Mouse (Mus musculus): ENCODE data around the gene Ugt1a6b. TPM values are rescaled to one million over a fixed set of nuclear protein-coding genes. Genes with fewer than 3 reads are reported as not detected.
A peak's percentile ranks its signal among the peaks of the same experiment; 100 is the strongest.

Ugt1a6b gene
- polyA plus RNA-seq, 1 experiment from 2014 or later, result 4.2 TPM

- H3K9me3 ChIP-seq (replicated peaks; ENCODE audit: control insufficient read depth, low read length), result peaks cover 83% of the 10 kb centered on the region
- 0 out of 2 replicates have a peak, but pooled peaks have one; percentile 5 for ATAC-seq (ENCODE audit: insufficient read depth, low FRiP score)
- no peaks in the 10 kb centered on the region for H3K36me3 ChIP-seq (ENCODE audit: control insufficient read depth, insufficient read depth, low read length)
- no peaks in the 10 kb centered on the region for H3K27me3 ChIP-seq (ENCODE audit: control insufficient read depth, insufficient read depth, low read length)
- H3K4me2 ChIP-seq (ENCODE audit: low read depth, low read length), result no peak overlapping the region
- H3K27ac ChIP-seq (ENCODE audit: low read length), result no peak overlapping the region
- no peaks in the 10 kb centered on the region for H3K4me1 ChIP-seq (ENCODE audit: control insufficient read depth, insufficient read depth, low read length)
- no peak overlapping the region for H3K9ac ChIP-seq (ENCODE audit: low read length)
- WGBS, result 61% methylated on average over 11 of the region's 11 CpGs
- no peak overlapping the region for H3K4me3 ChIP-seq (replicated peaks; ENCODE audit: low read length)
Measured at GRCm38 (mm10) chr1:88235046-88235893, 132.2 kb downstream of the Ugt1a6b start.

- no peaks in the 10 kb centered on the region for H3K27me3 ChIP-seq (ENCODE audit: control insufficient read depth, insufficient read depth, low read length)
- ATAC-seq (ENCODE audit: insufficient read depth, low FRiP score), result no peak
- H3K4me3 ChIP-seq (replicated peaks; ENCODE audit: low read length), result no peak overlapping the region
- H3K4me2 ChIP-seq (ENCODE audit: low read depth, low read length), result no peak overlapping the region
- H3K4me1 ChIP-seq (ENCODE audit: control insufficient read depth, insufficient read depth, low read length), result no peaks in the 10 kb centered on the region
- no peak overlapping the region for H3K27ac ChIP-seq (ENCODE audit: low read length)
- H3K36me3 ChIP-seq (ENCODE audit: control insufficient read depth, insufficient read depth, low read length), result no peaks in the 10 kb centered on the region
- H3K9me3 ChIP-seq (replicated peaks; ENCODE audit: control insufficient read depth, low read length), result peaks cover 85% of the 10 kb centered on the region
- no peak overlapping the region for H3K9ac ChIP-seq (ENCODE audit: low read length)
- WGBS, result 61% methylated on average over 4 of the region's 4 CpGs
Measured at GRCm38 (mm10) chr1:88235894-88236415, 132.9 kb downstream of the Ugt1a6b start.

GRCm38 (mm10) chr1:88237311-88237710, 134.3 kb downstream of the Ugt1a6b start:
- Histone ChIP-seq H3K4me3 (replicated peaks; ENCODE audit: low read length) (no peak overlapping the region), H3K36me3 (ENCODE audit: control insufficient read depth, insufficient read depth, low read length) (no peaks in the 10 kb centered on the region), H3K27ac (ENCODE audit: low read length) (no peak overlapping the region), H3K27me3 (ENCODE audit: control insufficient read depth, insufficient read depth, low read length) (no peaks in the 10 kb centered on the region), H3K4me2 (ENCODE audit: low read depth, low read length) (no peak overlapping the region), H3K9ac (ENCODE audit: low read length) (no peak overlapping the region), H3K4me1 (ENCODE audit: control insufficient read depth, insufficient read depth, low read length) (no peaks in the 10 kb centered on the region), H3K9me3 (replicated peaks; ENCODE audit: control insufficient read depth, low read length) (peaks cover 74% of the 10 kb centered on the region)
- ATAC-seq (ENCODE audit: insufficient read depth, low FRiP score), result no peak
- WGBS, result 72% methylated on average over 5 of the region's 5 CpGs

- peaks cover 66% of the 10 kb centered on the region for H3K9me3 ChIP-seq (replicated peaks; ENCODE audit: control insufficient read depth, low read length)
- H3K27me3 ChIP-seq (ENCODE audit: control insufficient read depth, insufficient read depth, low read length), result no peaks in the 10 kb centered on the region
- ATAC-seq (ENCODE audit: insufficient read depth, low FRiP score), result peak; percentile 7; the same call in 1 of the 2 replicates
- WGBS, result 74% methylated on average over 6 of the region's 6 CpGs
- H3K4me2 ChIP-seq (ENCODE audit: low read depth, low read length), result no peak overlapping the region
- H3K4me1 ChIP-seq (ENCODE audit: control insufficient read depth, insufficient read depth, low read length), result no peaks in the 10 kb centered on the region
- H3K4me3 ChIP-seq (replicated peaks; ENCODE audit: low read length), result no peak overlapping the region
- H3K36me3 ChIP-seq (ENCODE audit: control insufficient read depth, insufficient read depth, low read length), result no peaks in the 10 kb centered on the region
- no peak overlapping the region for H3K27ac ChIP-seq (ENCODE audit: low read length)
- no peak overlapping the region for H3K9ac ChIP-seq (ENCODE audit: low read length)
Measured at GRCm38 (mm10) chr1:88238771-88239170, 135.7 kb downstream of the Ugt1a6b start.

GRCm38 (mm10) chr1:88240072-88240471, 137.0 kb downstream of the Ugt1a6b start:
- no peak overlapping the region for H3K9ac ChIP-seq (ENCODE audit: low read length)
- peaks cover 55% of the 10 kb centered on the region for H3K9me3 ChIP-seq (replicated peaks; ENCODE audit: control insufficient read depth, low read length)
- H3K4me2 ChIP-seq (ENCODE audit: low read depth, low read length), result no peak overlapping the region
- H3K27ac ChIP-seq (ENCODE audit: low read length), result no peak overlapping the region
- WGBS, result 72% methylated on average over 5 of the region's 5 CpGs
- no peaks in the 10 kb centered on the region for H3K27me3 ChIP-seq (ENCODE audit: control insufficient read depth, insufficient read depth, low read length)
- ATAC-seq (ENCODE audit: insufficient read depth, low FRiP score), result no peak
- H3K4me3 ChIP-seq (replicated peaks; ENCODE audit: low read length), result no peak overlapping the region
- H3K4me1 ChIP-seq (ENCODE audit: control insufficient read depth, insufficient read depth, low read length), result no peaks in the 10 kb centered on the region
- H3K36me3 ChIP-seq (ENCODE audit: control insufficient read depth, insufficient read depth, low read length), result no peaks in the 10 kb centered on the region

GRCm38 (mm10) chr1:88240579-88240978, 137.5 kb downstream of the Ugt1a6b start:
- Histone ChIP-seq H3K27me3 (ENCODE audit: control insufficient read depth, insufficient read depth, low read length) (no peaks in the 10 kb centered on the region), H3K9me3 (replicated peaks; ENCODE audit: control insufficient read depth, low read length) (peaks cover 50% of the 10 kb centered on the region), H3K27ac (ENCODE audit: low read length) (no peak overlapping the region), H3K4me3 (replicated peaks; ENCODE audit: low read length) (no peak overlapping the region), H3K36me3 (ENCODE audit: control insufficient read depth, insufficient read depth, low read length) (no peaks in the 10 kb centered on the region), H3K4me2 (ENCODE audit: low read depth, low read length) (no peak overlapping the region), H3K4me1 (ENCODE audit: control insufficient read depth, insufficient read depth, low read length) (no peaks in the 10 kb centered on the region), H3K9ac (ENCODE audit: low read length) (no peak overlapping the region)
- WGBS, result 68% methylated on average over 4 of the region's 4 CpGs
- ATAC-seq (ENCODE audit: insufficient read depth, low FRiP score), result no peak

- no peak for ATAC-seq (ENCODE audit: insufficient read depth, low FRiP score)
- Histone ChIP-seq H3K9me3 (replicated peaks; ENCODE audit: control insufficient read depth, low read length) (peaks cover 37% of the 10 kb centered on the region), H3K4me3 (replicated peaks; ENCODE audit: low read length) (no peak overlapping the region), H3K27me3 (ENCODE audit: control insufficient read depth, insufficient read depth, low read length) (no peaks in the 10 kb centered on the region), H3K4me1 (ENCODE audit: control insufficient read depth, insufficient read depth, low read length) (no peaks in the 10 kb centered on the region), H3K27ac (ENCODE audit: low read length) (no peak overlapping the region), H3K9ac (ENCODE audit: low read length) (no peak overlapping the region), H3K36me3 (ENCODE audit: control insufficient read depth, insufficient read depth, low read length) (no peaks in the 10 kb centered on the region), H3K4me2 (ENCODE audit: low read depth, low read length) (no peak overlapping the region)
- 62% methylated on average over 5 of the region's 5 CpGs for WGBS
Measured at GRCm38 (mm10) chr1:88243861-88244260, 140.8 kb downstream of the Ugt1a6b start.

GRCm38 (mm10) chr1:88245881-88246280, 142.8 kb downstream of the Ugt1a6b start:
- Histone ChIP-seq H3K9ac (ENCODE audit: low read length) (no peak overlapping the region), H3K27me3 (ENCODE audit: control insufficient read depth, insufficient read depth, low read length) (no peaks in the 10 kb centered on the region), H3K4me3 (replicated peaks; ENCODE audit: low read length) (no peak overlapping the region), H3K27ac (ENCODE audit: low read length) (no peak overlapping the region), H3K4me1 (ENCODE audit: control insufficient read depth, insufficient read depth, low read length) (no peaks in the 10 kb centered on the region), H3K9me3 (replicated peaks; ENCODE audit: control insufficient read depth, low read length) (peaks cover 31% of the 10 kb centered on the region), H3K4me2 (ENCODE audit: low read depth, low read length) (no peak overlapping the region), H3K36me3 (ENCODE audit: control insufficient read depth, insufficient read depth, low read length) (no peaks in the 10 kb centered on the region)
- 76% methylated on average over 6 of the region's 6 CpGs for WGBS
- ATAC-seq (ENCODE audit: insufficient read depth, low FRiP score), result no peak

- Histone ChIP-seq H3K27me3 (ENCODE audit: control insufficient read depth, insufficient read depth, low read length) (no peaks in the 10 kb centered on the region), H3K27ac (ENCODE audit: low read length) (no peak overlapping the region), H3K4me3 (replicated peaks; ENCODE audit: low read length) (no peak overlapping the region), H3K4me2 (ENCODE audit: low read depth, low read length) (no peak overlapping the region), H3K36me3 (ENCODE audit: control insufficient read depth, insufficient read depth, low read length) (no peaks in the 10 kb centered on the region), H3K4me1 (ENCODE audit: control insufficient read depth, insufficient read depth, low read length) (no peaks in the 10 kb centered on the region), H3K9ac (ENCODE audit: low read length) (no peak overlapping the region), H3K9me3 (replicated peaks; ENCODE audit: control insufficient read depth, low read length) (peaks cover 31% of the 10 kb centered on the region)
- no peak for ATAC-seq (ENCODE audit: insufficient read depth, low FRiP score)
- WGBS, result 43% methylated on average over 6 of the region's 6 CpGs
Measured at GRCm38 (mm10) chr1:88246386-88246785, 143.3 kb downstream of the Ugt1a6b start.
